Mouse (Mus musculus) ES-E14 (cell line): Measurements from ENCODE around the gene Scd3. TPM values are rescaled to one million over a fixed set of nuclear protein-coding genes. Genes with fewer than 3 reads are reported as not detected.
A peak's percentile ranks its signal among the peaks of the same experiment; 100 is the strongest.

Experiments
- DNase-seq: peaks from one replicate; pipeline ENCODE4 v3.0.0-alpha.2; 2013; ENCODE audit warnings: low read depth, low spot score
- H3K27ac ChIP-seq: 2 replicates; pipeline ENCODE4 v1.5.1; 2012; ENCODE audit warnings: low read depth, mild to moderate bottlenecking, low read length, moderate library complexity, mixed read lengths; ENCODE audit not compliant: poor library complexity, insufficient read depth, severe bottlenecking
- H3K36me3 ChIP-seq: 2 replicates; pipeline ENCODE4 v1.6.1; 2012; ENCODE audit warnings: mild to moderate bottlenecking, low read length, moderate library complexity, mixed read lengths; ENCODE audit not compliant: control insufficient read depth, poor library complexity, insufficient read depth, severe bottlenecking
- H3K4me1 ChIP-seq, 2 experiments: fragments of 150-350 bp in 1 of 2; sonication (generic) in 1 of 2; 2 replicates each; pipeline ENCODE4 v1.6.1; 2012; ENCODE audit warnings: low read length in 2 of 2, mild to moderate bottlenecking in 1 of 2, mixed read lengths in 1 of 2; ENCODE audit not compliant: control insufficient read depth in 2 of 2, insufficient read depth in 2 of 2, poor library complexity in 1 of 2
- H3K4me3 ChIP-seq, 2 experiments: fragments of 150-350 bp in 1 of 2; sonication (generic) in 1 of 2; 2 replicates each; pipeline ENCODE4 v1.5.1; 2012; ENCODE audit warnings: low read length in 2 of 2, low read depth in 1 of 2, mild to moderate bottlenecking in 1 of 2, mixed read lengths in 1 of 2; ENCODE audit not compliant: insufficient read depth in 1 of 2, poor library complexity in 1 of 2, severe bottlenecking in 1 of 2
- H3K9ac ChIP-seq: 2 replicates; pipeline ENCODE4 v1.6.1; 2012; ENCODE audit warnings: low read depth, mild to moderate bottlenecking, low read length, mixed read lengths; ENCODE audit not compliant: poor library complexity, insufficient read depth, severe bottlenecking
- H3K9me3 ChIP-seq: fragments of 150-350 bp; sonication (generic); 2 replicates; pipeline ENCODE4 v1.6.1; 2012; ENCODE audit warnings: low read depth, mild to moderate bottlenecking, low read length; ENCODE audit not compliant: control insufficient read depth, insufficient read depth
- CHD2 ChIP-seq: IDR thresholded peaks from 2 replicates; pipeline ENCODE4 v1.6.1; 2014; ENCODE audit warnings: mild to moderate bottlenecking, low read depth, low read length, inconsistent platforms
- HCFC1 ChIP-seq: IDR thresholded peaks from 2 replicates; pipeline ENCODE4 v1.6.1; 2012; ENCODE audit warnings: low read length, inconsistent platforms, borderline replicate concordance; ENCODE audit not compliant: insufficient read depth
- MAFK ChIP-seq: IDR thresholded peaks from 2 replicates; pipeline ENCODE4 v1.6.1; 2014; ENCODE audit warnings: mild to moderate bottlenecking, low read depth, low read length, inconsistent platforms; ENCODE audit not compliant: insufficient read depth
- ZC3H11A ChIP-seq: IDR thresholded peaks from 2 replicates; pipeline ENCODE4 v1.6.1; 2012; ENCODE audit warnings: low read depth, mild to moderate bottlenecking, inconsistent platforms, low read length, borderline replicate concordance
- ZNF384 ChIP-seq: IDR thresholded peaks from 2 replicates; pipeline ENCODE4 v1.6.1; 2012; ENCODE audit warnings: low read depth, low read length, inconsistent platforms
- in situ Hi-C, 2 experiments: fragments of 600-800 bp; cut with MboI; formaldehyde crosslinking; loops; one replicate each; pipeline ENCODE4 v1.15.1; 2025; ENCODE audit warnings: low sequenced_read_pairs in 2 of 2, inconsistent platforms in 1 of 2; ENCODE audit not compliant: unreplicated experiment in 2 of 2
- total RNA-seq: library from RNA; depleted of rRNA; stranded (reverse); fragments of 300-350 nt; gene quantifications from 2 replicates; pipeline ENCODE4 v1.2.3, GENCODE M21; 2012

Gene Scd3
- total RNA-seq, 1 experiment = 2.5 TPM

DNA sequence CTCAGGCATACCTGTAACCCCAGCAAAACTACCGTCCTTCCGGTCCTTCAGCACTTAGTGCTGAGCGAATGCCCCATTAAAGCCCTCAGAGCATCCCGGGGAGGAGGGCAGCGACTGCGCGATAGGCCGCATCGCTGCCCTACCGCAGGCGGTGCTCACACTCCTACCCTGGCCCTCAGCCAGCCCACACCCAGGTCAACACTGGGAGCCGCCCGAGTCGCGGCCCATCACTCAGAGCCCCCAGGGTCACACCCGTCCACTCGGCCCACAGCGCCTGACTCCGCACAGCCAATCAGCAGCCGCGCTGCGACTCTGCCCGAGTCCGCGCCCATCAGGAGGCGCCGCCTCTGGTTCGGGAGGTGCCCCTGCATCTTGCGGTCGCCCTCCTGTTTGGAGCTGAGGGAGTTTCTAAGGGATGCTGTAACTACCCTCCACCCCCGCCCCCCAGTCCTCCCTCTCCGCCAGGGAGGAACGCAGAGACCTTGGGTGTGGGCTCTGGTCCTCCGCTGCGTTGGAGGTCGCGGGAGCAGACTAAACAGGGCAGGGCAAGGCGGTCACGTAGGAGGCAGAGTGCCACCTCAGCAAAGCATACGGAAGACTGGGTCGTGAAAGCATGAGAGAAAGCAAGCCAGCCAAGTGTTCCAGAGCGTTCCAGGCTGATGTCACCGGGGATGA lies 63.9 kb downstream of the Scd3 start:
- TF ChIP-seq MAFK (peak; percentile 78; the same call in 1 of the 2 replicates), HCFC1 (no peak), ZNF384 (no peak), ZC3H11A (no peak), CHD2 (no peak)
- Histone ChIP-seq H3K27ac (peak overlapping the region; percentile 94), H3K4me1 (peaks cover 4 to 21% of the 10 kb centered on the region in 2 experiments; a peak in 3 of 4 replicates), H3K9ac (peak overlapping the region; percentile 73), H3K4me3 (peak overlapping the region; percentile 72), H3K36me3 (no peaks in the 10 kb centered on the region), H3K9me3 (no peaks in the 10 kb centered on the region)
- peak; percentile 85 for DNase-seq
- in situ Hi-C loops = no loop called here

DNA sequence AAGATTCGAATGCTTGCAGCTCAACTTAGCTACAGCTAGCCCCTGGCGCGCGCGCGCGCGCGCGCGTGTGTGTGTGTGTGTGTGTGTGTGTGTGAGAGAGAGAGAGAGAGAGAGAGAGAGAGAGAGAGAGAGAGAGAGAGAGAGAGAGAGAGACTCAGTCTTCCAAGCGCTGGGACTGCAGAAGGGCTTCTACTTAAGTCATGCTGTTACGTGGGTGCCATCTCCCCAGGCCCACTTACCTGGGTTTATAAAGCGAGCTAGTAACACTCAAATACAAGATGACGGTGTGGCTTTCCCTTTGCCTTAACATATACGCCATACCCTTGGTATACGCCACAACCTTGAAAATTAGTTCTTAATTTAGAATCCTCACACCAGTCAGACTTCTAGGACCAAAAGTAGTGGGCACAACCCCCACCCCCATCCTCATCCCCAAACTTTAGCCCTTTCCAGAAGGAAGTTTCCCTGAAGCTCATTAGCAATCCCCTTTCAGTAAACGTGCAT lies 64.5 kb downstream of the Scd3 start:
- Histone ChIP-seq H3K9ac (peak overlapping the region; percentile 73), H3K9me3 (no peaks in the 10 kb centered on the region), H3K36me3 (no peaks in the 10 kb centered on the region), H3K4me1 (peaks cover 4 to 15% of the 10 kb centered on the region in 2 experiments; a peak in 3 of 4 replicates), H3K27ac (peak overlapping the region; percentile 94), H3K4me3 (peak overlapping the region; percentile 72)
- no peak for DNase-seq
- in situ Hi-C loops = no loop called here
- TF ChIP-seq ZC3H11A = no peak
- no peak for TF ChIP-seq ZNF384
- no peak for TF ChIP-seq CHD2
- TF ChIP-seq HCFC1 = no peak
- TF ChIP-seq MAFK = no peak

DNA sequence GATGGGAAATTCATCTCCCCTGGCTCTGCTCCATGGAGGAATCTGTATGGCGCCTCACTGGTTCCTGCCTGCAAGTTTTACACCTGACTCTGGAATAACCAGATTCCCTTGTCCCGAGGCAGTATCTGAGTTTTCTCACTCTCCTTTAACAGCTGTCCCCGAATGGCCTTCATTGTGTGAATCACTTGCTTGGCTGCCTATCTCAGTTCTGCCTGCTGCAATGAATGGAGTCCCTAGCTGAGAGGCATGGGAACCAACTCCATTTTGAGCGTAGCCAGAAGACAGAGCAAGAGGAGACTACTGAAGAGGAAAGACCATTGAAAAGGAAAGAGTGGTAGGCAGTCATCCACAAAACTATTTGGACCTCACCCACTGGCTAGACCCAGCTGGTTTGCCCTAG lies 70.6 kb downstream of the Scd3 start:
- TF ChIP-seq MAFK (no peak), ZNF384 (no peak), ZC3H11A (no peak), HCFC1 (no peak), CHD2 (no peak)
- in situ Hi-C loops = no loop called here
- no peaks in the 10 kb centered on the region for H3K36me3 ChIP-seq
- no peak for DNase-seq
- H3K9ac ChIP-seq = no peak overlapping the region
- no peaks in the 10 kb centered on the region for H3K9me3 ChIP-seq
- no peak overlapping the region for H3K4me3 ChIP-seq
- peaks cover 4 to 14% of the 10 kb centered on the region in 2 experiments; a peak in 3 of 4 replicates for H3K4me1 ChIP-seq
- H3K27ac ChIP-seq = no peak overlapping the region

DNA sequence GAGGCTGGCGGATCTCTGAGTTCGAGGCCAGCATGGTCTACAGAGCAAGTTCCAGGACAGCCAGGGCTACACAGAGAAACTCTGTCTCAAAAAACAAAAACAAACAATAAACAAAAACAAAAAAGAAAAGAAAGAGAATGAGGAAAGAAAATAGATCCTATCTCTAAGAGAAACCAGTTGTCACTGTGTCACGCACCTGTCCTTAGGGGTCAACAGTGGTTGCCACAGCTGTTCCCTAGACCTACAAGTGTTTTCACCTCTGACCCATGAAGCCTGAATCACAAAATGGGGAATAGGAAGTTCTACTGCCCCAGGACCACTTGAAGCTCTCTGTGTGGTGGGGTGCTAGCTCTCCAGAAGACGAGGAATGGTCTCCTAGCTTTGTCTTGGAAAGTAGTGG lies 71.4 kb downstream of the Scd3 start:
- no peak for DNase-seq
- Histone ChIP-seq H3K9ac (no peak overlapping the region), H3K9me3 (no peaks in the 10 kb centered on the region), H3K4me3 (no peak overlapping the region), H3K36me3 (no peaks in the 10 kb centered on the region), H3K27ac (no peak overlapping the region), H3K4me1 (peaks cover 6 to 19% of the 10 kb centered on the region in 2 experiments; a peak in 3 of 4 replicates)
- TF ChIP-seq CHD2 = no peak
- no peak for TF ChIP-seq ZC3H11A
- TF ChIP-seq ZNF384 = no peak
- in situ Hi-C loops = no loop called here
